Mouse (Mus musculus) right cerebral cortex, postnatal 36 days (tissue): ENCODE data around the gene Slc22a15.
A peak's percentile ranks its signal among the peaks of the same experiment; 100 is the strongest.

ENCODE experiments used
- DNase-seq, 2 experiments: peaks; one replicate each; pipeline ENCODE4 v3.0.0; 2022; ENCODE audit warnings: low spot score in 2 of 2, mixed read lengths in 1 of 2

The Slc22a15 gene

GRCm38 (mm10) chr3:101916525-101916924 lies 7.7 kb downstream of the Slc22a15 start:
- DNase-seq = no peak

GRCm38 (mm10) chr3:101915048-101915801 lies 9.0 kb downstream of the Slc22a15 start:
- no peak for DNase-seq

- DNase-seq = no peak
Measured at GRCm38 (mm10) chr3:101914266-101914665, 10.0 kb downstream of the Slc22a15 start.

- DNase-seq = no peak
Measured at GRCm38 (mm10) chr3:101912041-101912440, 12.2 kb downstream of the Slc22a15 start.

- no peak for DNase-seq
Measured at GRCm38 (mm10) chr3:101907049-101907448, 17.2 kb downstream of the Slc22a15 start.

GRCm38 (mm10) chr3:101904776-101905175 lies 19.5 kb downstream of the Slc22a15 start:
- DNase-seq = no peak

- no peak for DNase-seq
Measured at GRCm38 (mm10) chr3:101903091-101903490, 21.2 kb downstream of the Slc22a15 start.

- no peak for DNase-seq
Measured at GRCm38 (mm10) chr3:101902344-101902743, 21.9 kb downstream of the Slc22a15 start.

- DNase-seq = no peak
Measured at GRCm38 (mm10) chr3:101897377-101897974, 26.8 kb downstream of the Slc22a15 start.

- peak; percentile 56 to 66 for DNase-seq
Measured at GRCm38 (mm10) chr3:101896893-101897292, 27.4 kb downstream of the Slc22a15 start.

- DNase-seq = no peak
Measured at GRCm38 (mm10) chr3:101895376-101895910, 28.8 kb downstream of the Slc22a15 start.

GRCm38 (mm10) chr3:101885591-101885990 lies 38.7 kb downstream of the Slc22a15 start:
- peak in 1 of 2 experiments; percentile 17 for DNase-seq

- DNase-seq = no peak
Measured at GRCm38 (mm10) chr3:101885041-101885440, 39.2 kb downstream of the Slc22a15 start.

GRCm38 (mm10) chr3:101883902-101884301 lies 40.4 kb downstream of the Slc22a15 start:
- DNase-seq = no peak

GRCm38 (mm10) chr3:101881721-101882120 lies 42.5 kb downstream of the Slc22a15 start:
- DNase-seq = no peak

- no peak for DNase-seq
Measured at GRCm38 (mm10) chr3:101880818-101881217, 43.4 kb downstream of the Slc22a15 start.

GRCm38 (mm10) chr3:101878136-101878535 lies 46.1 kb downstream of the Slc22a15 start:
- no peak for DNase-seq

GRCm38 (mm10) chr3:101876459-101877285 lies 47.6 kb downstream of the Slc22a15 start:
- DNase-seq = no peak

GRCm38 (mm10) chr3:101875258-101875920 lies 48.9 kb downstream of the Slc22a15 start:
- no peak for DNase-seq

GRCm38 (mm10) chr3:101873061-101873675 lies 51.1 kb downstream of the Slc22a15 start:
- no peak for DNase-seq

- no peak for DNase-seq
Measured at GRCm38 (mm10) chr3:101871951-101872350, 52.3 kb downstream of the Slc22a15 start.
